Mouse (Mus musculus): ENCODE data around the gene Zfp523. TPM values are rescaled to one million over a fixed set of nuclear protein-coding genes. Genes with fewer than 3 reads are reported as not detected.

Zfp523 gene
- 100 to 1,000 TPM; 104 to 106 TPM for total RNA-seq (2021)
- long read RNA-seq, experiment 1, transcript Zfp523-202 (14 exons, 2,864 nt): major isoform, 61 of 121 reads
- long read RNA-seq, experiment 1, partial matches to known transcripts: 23 of 121 reads
- long read RNA-seq, experiment 1, other reads (novel, unspliced or antisense): 36 of 121 reads
- long read RNA-seq, experiment 2, transcript Zfp523-202 (14 exons, 2,864 nt): major isoform, 80 of 168 reads
- long read RNA-seq, experiment 2, partial matches to known transcripts: 24 of 168 reads
- long read RNA-seq, experiment 2, other reads (novel, unspliced or antisense): 61 of 168 reads

- Histone ChIP-seq H3K4me3 (peak within 1 kb of the TSS; percentile 77), H3K27ac (peak within 1 kb of the TSS; percentile 98)
- peak; percentile 84 to 92 for DNase-seq (ENCODE audit: low spot score in 2 of 2)
- TF ChIP-seq CTCF (conservative IDR thresholded peaks at IDR 0.05): no peak
These were observed at the start of gene Zfp523 for GRCm38 (mm10) chr17:28176775-28177539. TSS of gene Zfp523 (plus strand) at chr17:28177129.

- H3K27ac ChIP-seq: no peak overlapping the region
- TF ChIP-seq CTCF (conservative IDR thresholded peaks at IDR 0.05): no peak
- no peak for DNase-seq (ENCODE audit: low spot score in 2 of 2)
- no peak overlapping the region for H3K4me3 ChIP-seq
These were observed 47.1 kb upstream of the Zfp523 start for GRCm38 (mm10) chr17:28129796-28130195.

GRCm38 (mm10) chr17:28130391-28131125 is 46.4 kb upstream of the Zfp523 start:
- DNase-seq (ENCODE audit: low spot score in 2 of 2): no peak
- Histone ChIP-seq H3K4me3 (no peak overlapping the region), H3K27ac (no peak overlapping the region)
- TF ChIP-seq CTCF (conservative IDR thresholded peaks at IDR 0.05): no peak

GRCm38 (mm10) chr17:28131156-28131555 is 45.8 kb upstream of the Zfp523 start:
- Histone ChIP-seq H3K27ac (no peak overlapping the region), H3K4me3 (no peak overlapping the region)
- DNase-seq (ENCODE audit: low spot score in 2 of 2): no peak
- no peak for TF ChIP-seq CTCF (conservative IDR thresholded peaks at IDR 0.05)

GRCm38 (mm10) chr17:28133193-28133592 is 43.7 kb upstream of the Zfp523 start:
- TF ChIP-seq CTCF (conservative IDR thresholded peaks at IDR 0.05): peak; percentile 97
- DNase-seq (ENCODE audit: low spot score in 2 of 2): peak; percentile 16 to 70
- no peak overlapping the region for H3K27ac ChIP-seq

GRCm38 (mm10) chr17:28135496-28135895 is 41.4 kb upstream of the Zfp523 start:
- Histone ChIP-seq H3K27ac (no peak overlapping the region), H3K4me3 (no peak overlapping the region)
- DNase-seq (ENCODE audit: low spot score in 2 of 2): no peak
- TF ChIP-seq CTCF (conservative IDR thresholded peaks at IDR 0.05): no peak

More at GRCm38 (mm10) chr17:28133193-28133592, 43.7 kb upstream of the Zfp523 start:
- no peak overlapping the region for H3K4me3 ChIP-seq

- Histone ChIP-seq H3K4me3 (no peak overlapping the region), H3K27ac (no peak overlapping the region)
- no peak for TF ChIP-seq CTCF (conservative IDR thresholded peaks at IDR 0.05)
- no peak for DNase-seq (ENCODE audit: low spot score in 2 of 2)
These were observed 40.7 kb upstream of the Zfp523 start for GRCm38 (mm10) chr17:28136266-28136665.

GRCm38 (mm10) chr17:28138013-28138412 is 38.9 kb upstream of the Zfp523 start:
- Histone ChIP-seq H3K27ac (no peak overlapping the region), H3K4me3 (no peak overlapping the region)
- TF ChIP-seq CTCF (conservative IDR thresholded peaks at IDR 0.05): no peak
- DNase-seq (ENCODE audit: low spot score in 2 of 2): no peak

GRCm38 (mm10) chr17:28138685-28139084 is 38.2 kb upstream of the Zfp523 start:
- Histone ChIP-seq H3K27ac (no peak overlapping the region), H3K4me3 (no peak overlapping the region)
- no peak for TF ChIP-seq CTCF (conservative IDR thresholded peaks at IDR 0.05)
- no peak for DNase-seq (ENCODE audit: low spot score in 2 of 2)

GRCm38 (mm10) chr17:28140431-28141204 is 36.3 kb upstream of the Zfp523 start:
- Histone ChIP-seq H3K4me3 (no peak overlapping the region), H3K27ac (no peak overlapping the region)
- no peak for TF ChIP-seq CTCF (conservative IDR thresholded peaks at IDR 0.05)
- DNase-seq (ENCODE audit: low spot score in 2 of 2): no peak

- no peak for TF ChIP-seq CTCF (conservative IDR thresholded peaks at IDR 0.05)
- Histone ChIP-seq H3K4me3 (no peak overlapping the region; the same call in 1 of the 2 replicates), H3K27ac (no peak overlapping the region)
- no peak for DNase-seq (ENCODE audit: low spot score in 2 of 2)
These were observed 35.7 kb upstream of the Zfp523 start for GRCm38 (mm10) chr17:28141205-28141650.

Data from layer of hippocampus, adult 2 months (tissue).